Mouse (Mus musculus): ENCODE measurements around the gene Zfp428. TPM values are rescaled to one million over a fixed set of nuclear protein-coding genes. Genes with fewer than 3 reads are reported as not detected.
A peak's percentile ranks its signal among the peaks of the same experiment; 100 is the strongest.

Gene Zfp428
- total and polyA plus RNA-seq, 2 experiments = 1.4 to 2.3 TPM

- no peak overlapping the region for H3K4me3 ChIP-seq (ENCODE audit: insufficient read depth, low read depth, low read length)
- DNase-seq (ENCODE audit: extremely low read depth, low read depth, low spot score) = no peak
- WGBS = 86% methylated on average over 9 of the region's 9 CpGs
- TF ChIP-seq POLR2A (IDR thresholded peaks at IDR 0.05; ENCODE audit: extremely low read depth, insufficient read depth, low read length) (no peak), CTCF (IDR thresholded peaks at IDR 0.05; ENCODE audit: low read depth, low read length) (no peak)
- no peak overlapping the region for H3K27ac ChIP-seq (replicated peaks; ENCODE audit: insufficient read depth, low read depth, low read length)
- no peaks in the 10 kb centered on the region for H3K79me2 ChIP-seq (ENCODE audit: control insufficient read depth, insufficient read depth, low read length)
- no peaks in the 10 kb centered on the region for H3K4me1 ChIP-seq (ENCODE audit: control insufficient read depth, insufficient read depth, low read length)
- H3K27me3 ChIP-seq (ENCODE audit: control insufficient read depth, insufficient read depth, low read length) = no peaks in the 10 kb centered on the region
- no peak overlapping the region for H3K9ac ChIP-seq (ENCODE audit: low read depth, low read length)
- H3K36me3 ChIP-seq (ENCODE audit: control insufficient read depth, insufficient read depth, low read length) = no peaks in the 10 kb centered on the region
These were observed 21.3 kb upstream of the Zfp428 start for GRCm38 (mm10) chr7:24485481-24485880.

- Histone ChIP-seq H3K36me3 (ENCODE audit: control insufficient read depth, insufficient read depth, low read length) (no peaks in the 10 kb centered on the region), H3K27ac (replicated peaks; ENCODE audit: insufficient read depth, low read depth, low read length) (no peak overlapping the region), H3K4me3 (ENCODE audit: insufficient read depth, low read depth, low read length) (no peak overlapping the region), H3K4me1 (ENCODE audit: control insufficient read depth, insufficient read depth, low read length) (no peaks in the 10 kb centered on the region), H3K9ac (ENCODE audit: low read depth, low read length) (no peak overlapping the region), H3K27me3 (ENCODE audit: control insufficient read depth, insufficient read depth, low read length) (no peaks in the 10 kb centered on the region), H3K79me2 (ENCODE audit: control insufficient read depth, insufficient read depth, low read length) (no peaks in the 10 kb centered on the region)
- no peak for TF ChIP-seq POLR2A (IDR thresholded peaks at IDR 0.05; ENCODE audit: extremely low read depth, insufficient read depth, low read length)
- TF ChIP-seq CTCF (IDR thresholded peaks at IDR 0.05; ENCODE audit: low read depth, low read length) = no peak
- 67% methylated on average over 9 of the region's 9 CpGs for WGBS
- no peak for DNase-seq (ENCODE audit: extremely low read depth, low read depth, low spot score)
These were observed 20.1 kb upstream of the Zfp428 start for GRCm38 (mm10) chr7:24486654-24487130.

- WGBS = 14% methylated on average over 3 of the region's 3 CpGs
- H3K27ac ChIP-seq (replicated peaks; ENCODE audit: insufficient read depth, low read depth, low read length) = no peak overlapping the region
- TF ChIP-seq CTCF (IDR thresholded peaks at IDR 0.05; ENCODE audit: low read depth, low read length) = no peak
- TF ChIP-seq POLR2A (IDR thresholded peaks at IDR 0.05; ENCODE audit: extremely low read depth, insufficient read depth, low read length) = no peak
- no peaks in the 10 kb centered on the region for H3K27me3 ChIP-seq (ENCODE audit: control insufficient read depth, insufficient read depth, low read length)
- no peak overlapping the region for H3K9ac ChIP-seq (ENCODE audit: low read depth, low read length)
- H3K4me3 ChIP-seq (ENCODE audit: insufficient read depth, low read depth, low read length) = no peak overlapping the region
- DNase-seq (ENCODE audit: extremely low read depth, low read depth, low spot score) = no peak
- no peaks in the 10 kb centered on the region for H3K79me2 ChIP-seq (ENCODE audit: control insufficient read depth, insufficient read depth, low read length)
- H3K36me3 ChIP-seq (ENCODE audit: control insufficient read depth, insufficient read depth, low read length) = no peaks in the 10 kb centered on the region
- H3K4me1 ChIP-seq (ENCODE audit: control insufficient read depth, insufficient read depth, low read length) = no peaks in the 10 kb centered on the region
These were observed 19.4 kb upstream of the Zfp428 start for GRCm38 (mm10) chr7:24487403-24487802.

GRCm38 (mm10) chr7:24488303-24488702 lies 18.5 kb upstream of the Zfp428 start:
- Histone ChIP-seq H3K36me3 (ENCODE audit: control insufficient read depth, insufficient read depth, low read length) (no peaks in the 10 kb centered on the region), H3K4me3 (ENCODE audit: insufficient read depth, low read depth, low read length) (no peak overlapping the region), H3K27me3 (ENCODE audit: control insufficient read depth, insufficient read depth, low read length) (no peaks in the 10 kb centered on the region), H3K4me1 (ENCODE audit: control insufficient read depth, insufficient read depth, low read length) (no peaks in the 10 kb centered on the region), H3K27ac (replicated peaks; ENCODE audit: insufficient read depth, low read depth, low read length) (no peak overlapping the region), H3K9ac (ENCODE audit: low read depth, low read length) (no peak overlapping the region), H3K79me2 (ENCODE audit: control insufficient read depth, insufficient read depth, low read length) (no peaks in the 10 kb centered on the region)
- no peak for DNase-seq (ENCODE audit: extremely low read depth, low read depth, low spot score)
- 89% methylated on average over 8 of the region's 8 CpGs for WGBS
- TF ChIP-seq CTCF (IDR thresholded peaks at IDR 0.05; ENCODE audit: low read depth, low read length) = no peak

GRCm38 (mm10) chr7:24499856-24500577 lies 6.8 kb upstream of the Zfp428 start:
- Histone ChIP-seq H3K27me3 (ENCODE audit: control insufficient read depth, insufficient read depth, low read length) (no peaks in the 10 kb centered on the region), H3K27ac (replicated peaks; ENCODE audit: insufficient read depth, low read depth, low read length) (no peak overlapping the region), H3K36me3 (ENCODE audit: control insufficient read depth, insufficient read depth, low read length) (no peaks in the 10 kb centered on the region), H3K4me3 (ENCODE audit: insufficient read depth, low read depth, low read length) (no peak overlapping the region), H3K79me2 (ENCODE audit: control insufficient read depth, insufficient read depth, low read length) (no peaks in the 10 kb centered on the region), H3K4me1 (ENCODE audit: control insufficient read depth, insufficient read depth, low read length) (peaks cover 4% of the 10 kb centered on the region), H3K9ac (ENCODE audit: low read depth, low read length) (no peak overlapping the region)
- 9% methylated on average over 43 of the region's 43 CpGs for WGBS
- no peak for TF ChIP-seq CTCF (IDR thresholded peaks at IDR 0.05; ENCODE audit: low read depth, low read length)
- TF ChIP-seq POLR2A (IDR thresholded peaks at IDR 0.05; ENCODE audit: extremely low read depth, insufficient read depth, low read length) = no peak
- DNase-seq (ENCODE audit: extremely low read depth, low read depth, low spot score) = peak; percentile 59

- Histone ChIP-seq H3K4me1 (ENCODE audit: control insufficient read depth, insufficient read depth, low read length) (peaks cover 9% of the 10 kb centered on the region), H3K27ac (replicated peaks; ENCODE audit: insufficient read depth, low read depth, low read length) (no peak overlapping the region), H3K79me2 (ENCODE audit: control insufficient read depth, insufficient read depth, low read length) (no peaks in the 10 kb centered on the region), H3K27me3 (ENCODE audit: control insufficient read depth, insufficient read depth, low read length) (no peaks in the 10 kb centered on the region), H3K4me3 (ENCODE audit: insufficient read depth, low read depth, low read length) (no peak overlapping the region), H3K9ac (ENCODE audit: low read depth, low read length) (no peak overlapping the region), H3K36me3 (ENCODE audit: control insufficient read depth, insufficient read depth, low read length) (no peaks in the 10 kb centered on the region)
- peak; percentile 60 for TF ChIP-seq CTCF (IDR thresholded peaks at IDR 0.05; ENCODE audit: low read depth, low read length)
- TF ChIP-seq POLR2A (IDR thresholded peaks at IDR 0.05; ENCODE audit: extremely low read depth, insufficient read depth, low read length) = no peak
- 37% methylated on average over 7 of the region's 7 CpGs for WGBS
- DNase-seq (ENCODE audit: extremely low read depth, low read depth, low spot score) = no peak
These were observed 5.9 kb upstream of the Zfp428 start for GRCm38 (mm10) chr7:24500929-24501328.
